Mouse (Mus musculus): Measurements from ENCODE around the gene Cnnm1.

Gene Cnnm1

DNA sequence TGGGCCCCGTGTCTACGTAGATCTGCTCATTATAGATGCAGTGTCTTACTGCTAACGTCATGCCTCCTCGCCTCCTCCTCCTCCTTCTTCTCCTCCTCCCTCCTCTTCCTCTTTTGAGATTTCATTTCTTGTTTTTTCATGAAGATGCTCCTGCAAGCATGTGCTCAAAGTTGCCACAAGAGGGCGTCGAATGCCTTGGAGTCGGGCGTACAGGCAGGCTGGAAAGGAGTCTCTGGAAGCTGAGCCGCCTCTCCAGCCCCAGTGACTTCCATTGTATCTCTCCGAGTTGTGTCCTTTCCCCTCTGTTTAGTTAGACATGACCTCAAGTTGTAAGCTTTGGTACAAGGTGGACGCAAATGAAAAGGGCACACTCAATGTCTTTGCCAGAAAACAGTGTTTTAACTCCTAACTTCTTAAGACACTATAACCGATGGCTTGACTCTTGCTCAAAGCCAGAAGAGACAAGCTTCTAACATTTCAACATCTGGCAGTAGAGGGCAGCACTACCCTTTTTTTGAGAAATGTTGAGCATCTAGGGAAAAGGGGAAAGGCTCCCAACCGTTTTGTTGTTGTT lies 90.0 kb downstream of the Cnnm1 start:
- peak; percentile 61 to 66 for DNase-seq (ENCODE audit: low read depth in 1 of 2, low spot score in 2 of 2)

DNA sequence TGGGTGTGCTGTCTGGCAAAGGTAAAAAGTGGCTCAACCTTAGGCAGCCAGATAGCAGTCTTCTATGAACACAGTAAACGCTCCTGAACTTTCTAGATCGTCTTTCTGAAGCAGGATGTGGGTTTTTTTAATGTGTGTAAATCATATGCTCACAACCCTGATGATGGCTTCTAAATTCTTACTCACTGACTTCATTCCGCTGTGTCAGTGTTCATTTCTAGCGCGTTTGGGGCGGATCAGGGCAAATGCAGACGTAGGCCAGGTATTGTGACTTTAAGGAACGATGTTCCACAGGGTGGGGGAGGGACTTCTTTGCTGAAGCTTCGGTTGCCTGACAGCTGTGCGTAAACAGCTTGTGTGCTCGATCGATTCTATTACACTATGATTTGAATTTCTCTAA lies 90.7 kb downstream of the Cnnm1 start:
- DNase-seq (ENCODE audit: low read depth in 1 of 2, low spot score in 2 of 2) = no peak

DNA sequence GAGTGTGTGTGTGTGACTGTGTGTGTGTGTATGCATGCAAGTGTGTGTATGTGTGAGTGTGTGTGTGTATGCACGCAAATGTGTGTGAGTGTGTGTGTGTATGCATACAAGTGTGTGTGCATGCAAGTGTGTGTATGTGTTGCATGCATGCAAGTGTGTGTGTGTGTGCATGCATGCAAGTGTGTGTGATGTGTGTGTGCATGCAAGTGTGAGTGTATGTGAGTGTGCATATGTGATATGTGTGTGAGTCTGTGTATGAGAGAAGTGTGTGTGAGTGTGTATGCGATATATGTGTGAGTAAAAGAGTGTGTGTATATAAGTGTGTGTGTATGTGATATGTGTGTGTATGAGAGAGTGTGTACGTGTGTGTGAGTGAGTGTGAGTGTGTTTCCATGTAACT lies 95.1 kb downstream of the Cnnm1 start:
- no peak for DNase-seq (ENCODE audit: low read depth in 1 of 2, low spot score in 2 of 2)

DNA sequence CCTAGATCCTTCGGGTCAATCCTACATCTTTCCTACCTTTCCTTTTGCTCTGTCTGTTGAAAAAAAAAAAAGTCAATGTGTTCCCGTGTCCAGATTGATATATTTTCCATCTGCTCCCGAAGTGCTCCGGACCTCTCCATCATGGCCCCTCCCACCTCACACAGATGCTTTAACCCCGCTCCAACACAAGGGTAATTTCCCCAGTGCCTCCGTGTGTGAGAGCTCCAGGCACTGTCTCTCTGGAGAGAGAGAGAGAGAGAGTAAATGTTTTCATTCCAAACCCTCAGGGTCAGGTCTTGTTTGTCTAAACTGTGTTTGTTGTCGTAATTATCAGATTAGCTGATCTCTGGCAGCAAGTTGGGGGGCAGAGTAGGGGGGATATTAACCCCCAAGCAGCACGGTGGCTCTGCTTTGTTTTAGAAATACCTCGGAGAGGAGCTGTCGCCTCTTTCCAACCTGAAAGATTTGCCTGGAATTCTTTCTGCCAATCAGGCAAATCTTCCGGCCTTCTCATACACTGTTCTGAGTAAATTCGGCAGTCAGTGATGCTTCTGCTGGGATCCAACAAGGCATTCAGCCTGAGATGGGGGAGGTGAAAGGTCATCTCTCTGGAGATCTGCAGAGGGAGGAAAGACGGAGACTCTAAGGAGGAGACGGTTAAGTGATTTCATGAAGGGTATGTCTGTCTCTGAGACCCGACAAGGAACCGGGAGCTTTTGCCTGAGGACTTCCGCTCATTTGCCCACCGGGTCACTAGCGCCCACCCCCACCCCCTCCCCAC lies 106.3 kb downstream of the Cnnm1 start:
- DNase-seq (ENCODE audit: low read depth in 1 of 2, low spot score in 2 of 2) = no peak
